Mouse (Mus musculus) cerebellum, adult 2 months (tissue): ENCODE data around the gene Psmb3.
A peak's percentile ranks its signal among the peaks of the same experiment; 100 is the strongest.

Experiments
- CTCF ChIP-seq: fragments of 200-500 bp; IDR thresholded peaks from 2 replicates; pipeline ENCODE4 v1.5.1; 2011; ENCODE audit warnings: low read depth, mild to moderate bottlenecking, control low read depth, low read length, moderate library complexity, borderline replicate concordance; ENCODE audit not compliant: insufficient read depth
- POLR2A ChIP-seq: fragments of 200-500 bp; IDR thresholded peaks from 2 replicates; pipeline ENCODE4 v1.6.1; 2011; ENCODE audit warnings: low read length, control low read depth, borderline replicate concordance; ENCODE audit not compliant: insufficient read depth

DNA sequence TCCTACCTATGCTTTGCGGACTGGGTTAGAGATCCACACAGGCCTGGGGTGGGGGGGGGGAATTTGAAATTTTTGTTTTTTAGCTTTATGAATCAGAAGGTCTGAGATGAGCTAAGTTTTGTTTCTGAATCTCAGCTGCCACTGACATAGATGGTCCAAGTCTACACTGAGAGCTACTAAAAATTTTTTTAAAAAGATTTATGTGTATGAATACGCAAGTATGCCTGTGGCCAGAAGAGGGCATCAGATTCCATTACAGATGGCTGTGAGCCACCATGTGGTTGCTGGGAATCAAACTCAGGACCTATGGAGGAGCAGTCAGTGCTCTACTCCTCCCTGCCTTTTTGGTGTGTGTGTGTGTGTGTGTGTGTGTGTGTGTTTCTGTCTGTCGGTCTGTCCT is 11.2 kb downstream of the Psmb3 start:
- 0 out of 2 replicates have a peak, but pooled peaks have one; percentile 16 for TF ChIP-seq CTCF
- TF ChIP-seq POLR2A: no peak
